18 mouse cellular contexts compared by ENCODE assay signal in genomic region chr16:45804708-45805107, GRCm38 (mm10).
"Had no signal": no experiment of that assay in that cellular context is flagged by ENCODE, and none has a peak within 500 bp of the region (broad histone marks: within the 10 kb centered on the region; RNA-seq: fewer than 3 reads in every experiment).

No protein-coding gene starts in this region.

- H3K4me1 ChIP-seq: hindbrain, embryonic 15.5 days; liver, embryonic 13.5 days; midbrain, embryonic 12.5 days; midbrain, embryonic 15.5 days; neural tube, embryonic 12.5 days; neural tube, embryonic 15.5 days had no signal

- H3K4me3 ChIP-seq: hindbrain, embryonic 15.5 days; left cerebral cortex, adult 2 months; liver, embryonic 13.5 days; midbrain, embryonic 12.5 days; midbrain, embryonic 15.5 days; neural tube, embryonic 12.5 days; neural tube, embryonic 15.5 days had no signal

- H3K4me2 ChIP-seq: hindbrain, embryonic 15.5 days; liver, embryonic 13.5 days; midbrain, embryonic 12.5 days; midbrain, embryonic 15.5 days; neural tube, embryonic 12.5 days; neural tube, embryonic 15.5 days had no signal

- H3K9ac ChIP-seq: hindbrain, embryonic 15.5 days; liver, embryonic 13.5 days; midbrain, embryonic 12.5 days; midbrain, embryonic 15.5 days; neural tube, embryonic 12.5 days; neural tube, embryonic 15.5 days had no signal

- H3K27ac ChIP-seq: hindbrain, embryonic 15.5 days; left cerebral cortex, adult 2 months; liver, embryonic 13.5 days; macrophage; midbrain, embryonic 12.5 days; midbrain, embryonic 15.5 days; neural tube, embryonic 12.5 days; neural tube, embryonic 15.5 days; stomach, postnatal 0 days had no signal

- H3K27me3 ChIP-seq: hindbrain, embryonic 15.5 days; liver, embryonic 13.5 days; midbrain, embryonic 12.5 days; midbrain, embryonic 15.5 days; neural tube, embryonic 12.5 days; neural tube, embryonic 15.5 days had no signal

- DNase-seq: kidney, postnatal 10 days; layer of hippocampus, postnatal 36 days; liver, embryonic 13.5 days; right cerebral cortex, adult 18-20 months; right cerebral cortex, postnatal 14 days; right cerebral cortex, postnatal 4 days; thymus, adult 2 months; thymus, postnatal 14 days; thymus, postnatal 4 days had no signal

- H3K36me3 ChIP-seq: hindbrain, embryonic 15.5 days; liver, embryonic 13.5 days; midbrain, embryonic 15.5 days had no signal

- ATAC-seq: intestine, postnatal 0 days; midbrain, embryonic 15.5 days had no signal

- H3K9me3 ChIP-seq: hindbrain, embryonic 15.5 days; liver, embryonic 13.5 days; midbrain, embryonic 12.5 days; midbrain, embryonic 15.5 days; neural tube, embryonic 12.5 days; neural tube, embryonic 15.5 days had no signal
